Mouse (Mus musculus) limb, embryonic 10.5 days (tissue): Measurements from ENCODE around the gene Ralgapa2. TPM values are rescaled to one million over a fixed set of nuclear protein-coding genes. Genes with fewer than 3 reads are reported as not detected.

Experiments
- DNase-seq: peaks from one replicate; pipeline ENCODE4 v3.0.0-alpha.2; 2017; ENCODE audit warnings: low spot score
- H3K27ac ChIP-seq: fragments of 300-500 bp; sonication (generic); 2 replicates; pipeline ENCODE4 v1.5.1; 2016; ENCODE audit warnings: mild to moderate bottlenecking
- H3K27me3 ChIP-seq: fragments of 300-500 bp; sonication (generic); 2 replicates; pipeline ENCODE4 v1.6.1; 2016; ENCODE audit warnings: low read depth, mild to moderate bottlenecking; ENCODE audit not compliant: poor library complexity, severe bottlenecking
- H3K36me3 ChIP-seq: fragments of 300-500 bp; sonication (generic); 2 replicates; pipeline ENCODE4 v1.6.1; 2016; ENCODE audit warnings: mild to moderate bottlenecking, moderate library complexity
- H3K4me1 ChIP-seq: fragments of 300-500 bp; sonication (generic); 2 replicates; pipeline ENCODE4 v1.6.1; 2016
- H3K4me3 ChIP-seq: fragments of 300-500 bp; sonication (generic); 2 replicates; pipeline ENCODE4 v1.5.1; 2016; ENCODE audit warnings: mild to moderate bottlenecking, moderate library complexity
- H3K9me3 ChIP-seq: fragments of 300-500 bp; sonication (generic); replicated peaks from 2 replicates; pipeline ENCODE4 v1.6.1; 2016; ENCODE audit warnings: mild to moderate bottlenecking
- WGBS: fragments of 180-500 bp; shearing (Covaris S2); methylation state at CpG from one replicate; pipeline ENCODE4 v1.1.7; 2016; 5-methylcytosine and 5-hydroxymethylcytosine counted together
- polyA plus RNA-seq: library from polyadenylated mRNA; unstranded; fragments of >200 nt; fragmentation: Nextera tagmentation; extraction: Ambion mirVana; gene quantifications from 2 replicates; pipeline ENCODE4 v1.2.1, GENCODE M21; 2016

Ralgapa2 gene
- polyA plus RNA-seq, 1 experiment from 2014 or later = 9.0 TPM

GRCm38 (mm10) chr2:146456612-146457011, 55.5 kb downstream of the Ralgapa2 start:
- Histone ChIP-seq H3K36me3 (no peaks in the 10 kb centered on the region), H3K4me1 (peaks cover 7% of the 10 kb centered on the region), H3K27me3 (no peaks in the 10 kb centered on the region), H3K27ac (no peak overlapping the region), H3K9me3 (no peaks in the 10 kb centered on the region), H3K4me3 (no peak overlapping the region)
- no peak for DNase-seq
- WGBS = 80% methylated on average over 7 of the region's 7 CpGs

- WGBS = 92% methylated on average over 4 of the region's 4 CpGs
- no peaks in the 10 kb centered on the region for H3K27me3 ChIP-seq
- no peak overlapping the region for H3K27ac ChIP-seq
- H3K4me3 ChIP-seq = no peak overlapping the region
- peaks cover 7% of the 10 kb centered on the region for H3K4me1 ChIP-seq
- no peak for DNase-seq
- H3K9me3 ChIP-seq = no peaks in the 10 kb centered on the region
- H3K36me3 ChIP-seq = no peaks in the 10 kb centered on the region
Measured at GRCm38 (mm10) chr2:146456062-146456461, 56.1 kb downstream of the Ralgapa2 start.

GRCm38 (mm10) chr2:146444009-146444408, 68.1 kb downstream of the Ralgapa2 start:
- Histone ChIP-seq H3K4me1 (no peaks in the 10 kb centered on the region), H3K27me3 (no peaks in the 10 kb centered on the region), H3K27ac (no peak overlapping the region), H3K36me3 (0 out of 2 replicates have a peak, but pooled peaks cover 4% of the 10 kb centered on the region), H3K4me3 (no peak overlapping the region), H3K9me3 (no peaks in the 10 kb centered on the region)
- DNase-seq = no peak
- WGBS = 84% methylated on average over 3 of the region's 3 CpGs

- H3K27ac ChIP-seq = no peak overlapping the region
- no peak for DNase-seq
- no peaks in the 10 kb centered on the region for H3K27me3 ChIP-seq
- 0 out of 2 replicates have a peak, but pooled peaks cover 4% of the 10 kb centered on the region for H3K36me3 ChIP-seq
- no peaks in the 10 kb centered on the region for H3K9me3 ChIP-seq
- H3K4me1 ChIP-seq = no peaks in the 10 kb centered on the region
- H3K4me3 ChIP-seq = no peak overlapping the region
- 92% methylated on average over 9 of the region's 9 CpGs for WGBS
Measured at GRCm38 (mm10) chr2:146443291-146443875, 68.8 kb downstream of the Ralgapa2 start.

GRCm38 (mm10) chr2:146441711-146442110, 70.4 kb downstream of the Ralgapa2 start:
- H3K4me3 ChIP-seq = no peak overlapping the region
- H3K36me3 ChIP-seq = 0 out of 2 replicates have a peak, but pooled peaks cover 4% of the 10 kb centered on the region
- no peaks in the 10 kb centered on the region for H3K27me3 ChIP-seq
- no peaks in the 10 kb centered on the region for H3K9me3 ChIP-seq
- 95% methylated on average over 4 of the region's 4 CpGs for WGBS
- DNase-seq = no peak
- H3K4me1 ChIP-seq = no peaks in the 10 kb centered on the region
- no peak overlapping the region for H3K27ac ChIP-seq

GRCm38 (mm10) chr2:146428751-146429150, 83.4 kb downstream of the Ralgapa2 start:
- Histone ChIP-seq H3K36me3 (peaks cover 8% of the 10 kb centered on the region; the same call in 1 of the 2 replicates), H3K27me3 (no peaks in the 10 kb centered on the region), H3K4me1 (no peaks in the 10 kb centered on the region), H3K9me3 (no peaks in the 10 kb centered on the region), H3K27ac (no peak overlapping the region), H3K4me3 (no peak overlapping the region)
- no peak for DNase-seq
- WGBS = 95% methylated on average over 3 of the region's 3 CpGs

- no peaks in the 10 kb centered on the region for H3K27me3 ChIP-seq
- no peaks in the 10 kb centered on the region for H3K9me3 ChIP-seq
- H3K4me3 ChIP-seq = no peak overlapping the region
- peaks cover 8% of the 10 kb centered on the region; the same call in 1 of the 2 replicates for H3K36me3 ChIP-seq
- DNase-seq = no peak
- no peaks in the 10 kb centered on the region for H3K4me1 ChIP-seq
- H3K27ac ChIP-seq = no peak overlapping the region
- WGBS = 89% methylated on average over 3 of the region's 3 CpGs
Measured at GRCm38 (mm10) chr2:146427380-146427779, 84.8 kb downstream of the Ralgapa2 start.

GRCm38 (mm10) chr2:146426321-146426720, 85.8 kb downstream of the Ralgapa2 start:
- no peak for DNase-seq
- Histone ChIP-seq H3K9me3 (no peaks in the 10 kb centered on the region), H3K27me3 (no peaks in the 10 kb centered on the region), H3K36me3 (peaks cover 8% of the 10 kb centered on the region; the same call in 1 of the 2 replicates), H3K4me3 (no peak overlapping the region), H3K4me1 (no peaks in the 10 kb centered on the region), H3K27ac (no peak overlapping the region)
- 85% methylated on average over 7 of the region's 7 CpGs for WGBS

- Histone ChIP-seq H3K9me3 (no peaks in the 10 kb centered on the region), H3K27ac (no peak overlapping the region), H3K4me3 (no peak overlapping the region), H3K36me3 (peaks cover 8% of the 10 kb centered on the region; the same call in 1 of the 2 replicates), H3K4me1 (no peaks in the 10 kb centered on the region), H3K27me3 (no peaks in the 10 kb centered on the region)
- no peak for DNase-seq
- WGBS = 86% methylated on average over 2 of the region's 2 CpGs
Measured at GRCm38 (mm10) chr2:146425235-146425634, 86.9 kb downstream of the Ralgapa2 start.

GRCm38 (mm10) chr2:146423710-146424301, 88.3 kb downstream of the Ralgapa2 start:
- WGBS = 89% methylated on average over 4 of the region's 4 CpGs
- H3K4me3 ChIP-seq = no peak overlapping the region

GRCm38 (mm10) chr2:146423032-146423691, 89.0 kb downstream of the Ralgapa2 start:
- DNase-seq = no peak
- no peaks in the 10 kb centered on the region for H3K9me3 ChIP-seq
- 94% methylated on average over 5 of the region's 5 CpGs for WGBS

More at GRCm38 (mm10) chr2:146423710-146424301, 88.3 kb downstream of the Ralgapa2 start:
- no peaks in the 10 kb centered on the region for H3K4me1 ChIP-seq
- no peaks in the 10 kb centered on the region for H3K27me3 ChIP-seq
- H3K9me3 ChIP-seq = no peaks in the 10 kb centered on the region
- DNase-seq = no peak
- H3K27ac ChIP-seq = no peak overlapping the region
- H3K36me3 ChIP-seq = peaks cover 5% of the 10 kb centered on the region; the same call in 1 of the 2 replicates

GRCm38 (mm10) chr2:146416283-146416682, 95.9 kb downstream of the Ralgapa2 start:
- 91% methylated on average over 2 of the region's 2 CpGs for WGBS

More at GRCm38 (mm10) chr2:146423032-146423691, 89.0 kb downstream of the Ralgapa2 start:
- Histone ChIP-seq H3K4me3 (no peak overlapping the region), H3K27me3 (no peaks in the 10 kb centered on the region), H3K4me1 (no peaks in the 10 kb centered on the region), H3K27ac (no peak overlapping the region), H3K36me3 (peaks cover 5% of the 10 kb centered on the region; the same call in 1 of the 2 replicates)

More at GRCm38 (mm10) chr2:146416283-146416682, 95.9 kb downstream of the Ralgapa2 start:
- Histone ChIP-seq H3K36me3 (no peaks in the 10 kb centered on the region), H3K4me1 (no peaks in the 10 kb centered on the region), H3K4me3 (no peak overlapping the region), H3K27ac (no peak overlapping the region), H3K9me3 (no peaks in the 10 kb centered on the region), H3K27me3 (no peaks in the 10 kb centered on the region)
- no peak for DNase-seq
